Mouse (Mus musculus) thymus, adult 18-20 months (tissue): ENCODE data around the gene Mlx.

ENCODE experiments used
- DNase-seq, 2 experiments: peaks; one replicate each; pipeline ENCODE4 v3.0.0; 2022; ENCODE audit warnings: mixed read lengths in 2 of 2

Gene Mlx

GRCm38 (mm10) chr11:101086756-101087681 is at the start of gene Mlx:
Mlx (plus strand) TSS chr11:101087277.
- peak; percentile 84 to 88 for DNase-seq

DNA sequence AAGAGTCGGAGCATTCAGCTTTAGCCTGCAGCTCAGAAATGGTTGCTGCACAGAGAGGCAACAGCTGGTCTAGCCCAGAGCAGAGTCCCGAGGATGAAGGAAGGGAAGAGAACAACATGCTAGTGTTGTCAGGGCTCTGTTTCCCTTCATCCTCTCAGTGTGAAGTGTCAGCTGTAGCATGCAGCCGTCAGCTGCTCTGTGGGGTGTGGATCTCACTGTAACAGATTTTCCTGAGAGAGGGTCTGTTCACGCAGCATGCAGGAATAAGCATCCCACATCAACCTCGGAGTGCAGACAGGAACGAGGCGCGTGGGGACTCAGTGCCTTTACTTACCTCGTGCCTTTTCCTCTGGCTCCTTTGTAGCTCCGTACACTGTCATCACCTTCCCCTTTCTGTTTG is 49.3 kb upstream of the Mlx start:
- DNase-seq: no peak

GRCm38 (mm10) chr11:101045826-101046225 is 41.3 kb upstream of the Mlx start:
- no peak for DNase-seq

DNA sequence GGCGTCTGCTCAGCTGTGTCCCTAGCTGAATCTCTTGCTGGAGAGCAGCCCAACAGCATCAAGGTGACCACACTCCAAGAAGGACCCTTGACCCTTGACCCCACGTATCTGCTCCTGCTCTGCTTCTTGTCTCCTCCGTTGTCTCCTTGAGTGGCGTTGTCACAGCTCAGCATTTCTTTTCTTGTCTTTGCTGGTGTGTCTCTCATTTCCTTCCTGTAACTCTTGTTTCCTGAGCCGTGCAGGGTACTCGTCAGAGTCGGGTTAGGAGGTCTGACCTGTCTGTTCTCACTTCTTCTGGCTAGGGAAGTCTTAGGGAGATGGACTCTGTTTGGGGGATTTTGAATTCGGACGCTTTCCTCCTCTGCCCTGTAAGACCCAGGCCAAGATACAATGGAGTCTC is 40.6 kb upstream of the Mlx start:
- DNase-seq: no peak

- no peak for DNase-seq
Measured at GRCm38 (mm10) chr11:101047502-101047901, 39.6 kb upstream of the Mlx start.

DNA sequence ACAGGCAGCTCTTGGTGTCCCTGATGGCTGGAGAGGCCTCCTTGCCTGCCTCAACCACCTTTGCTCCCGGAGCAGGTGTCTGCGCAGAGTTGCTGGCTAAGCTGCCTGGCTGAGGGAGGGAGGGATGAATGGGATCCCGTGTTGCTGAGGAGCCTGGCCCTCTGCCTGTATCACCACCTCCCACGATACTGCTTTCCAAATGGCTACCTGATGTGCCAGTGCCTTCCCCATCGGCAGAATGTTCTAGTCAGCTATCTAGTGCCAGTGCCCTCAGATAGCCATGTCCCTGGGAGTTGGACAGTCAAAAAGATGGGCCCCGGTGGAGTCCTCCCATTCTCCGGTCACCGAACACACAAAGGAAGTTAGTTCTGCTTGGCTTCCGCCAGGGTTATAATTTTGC is 36.7 kb upstream of the Mlx start:
- no peak for DNase-seq

GRCm38 (mm10) chr11:101051051-101051493 is 36.0 kb upstream of the Mlx start:
- no peak for DNase-seq

GRCm38 (mm10) chr11:101051617-101052016 is 35.5 kb upstream of the Mlx start:
- DNase-seq: no peak

DNA sequence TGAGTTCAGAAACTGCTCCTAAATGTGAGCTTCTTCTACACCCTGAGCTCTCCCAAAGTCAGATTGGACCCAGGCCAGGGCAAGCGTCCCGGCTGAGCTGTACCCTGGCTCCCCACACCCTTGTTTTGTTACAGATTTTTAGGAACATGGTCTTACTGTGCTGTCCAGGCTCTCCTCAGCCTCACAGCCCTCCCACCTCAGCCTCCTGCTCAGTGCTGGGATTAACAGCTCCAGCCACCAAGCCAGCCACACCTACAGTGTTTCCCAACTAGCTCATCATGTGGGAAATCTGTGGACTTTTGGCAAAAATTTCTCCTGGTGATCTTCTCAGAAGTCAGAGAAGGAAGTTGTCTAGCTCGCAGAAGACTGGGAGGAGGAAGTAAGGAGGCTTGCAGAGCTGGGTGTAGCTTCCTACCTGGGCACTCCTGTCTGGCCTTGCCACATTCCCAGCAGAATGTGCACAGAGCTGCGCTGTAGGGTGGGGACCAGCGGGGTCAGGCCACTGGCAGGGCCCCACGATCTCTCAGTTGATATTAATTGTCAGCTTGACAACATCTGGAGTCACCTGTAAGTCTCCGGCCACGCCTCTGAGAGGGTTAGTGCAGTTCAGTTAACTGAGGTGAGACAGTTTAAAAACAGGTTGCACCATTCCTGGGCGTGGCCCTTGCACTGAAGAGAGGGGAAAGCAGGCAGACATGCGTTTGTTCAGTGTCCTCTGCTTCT is 34.2 kb upstream of the Mlx start:
- no peak for DNase-seq

DNA sequence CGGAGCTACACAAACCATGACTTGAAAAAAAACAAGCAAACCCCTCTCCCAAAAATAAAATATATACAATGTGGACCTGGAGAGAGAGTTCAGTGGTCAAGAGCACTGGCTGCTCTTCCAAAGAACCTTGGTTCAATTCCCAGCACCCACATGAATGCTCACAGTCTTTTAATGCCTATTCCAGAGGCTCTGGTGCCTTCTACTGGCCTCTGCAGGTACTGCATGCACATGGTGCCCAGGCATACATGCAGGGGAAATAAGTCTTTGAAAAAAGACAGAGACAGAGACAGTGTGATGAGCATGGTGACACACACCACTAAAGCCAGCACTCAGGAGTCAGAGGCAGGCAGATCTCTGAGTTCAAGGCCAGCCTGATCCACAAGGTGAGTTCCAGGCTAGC is 33.1 kb upstream of the Mlx start:
- DNase-seq: no peak

DNA sequence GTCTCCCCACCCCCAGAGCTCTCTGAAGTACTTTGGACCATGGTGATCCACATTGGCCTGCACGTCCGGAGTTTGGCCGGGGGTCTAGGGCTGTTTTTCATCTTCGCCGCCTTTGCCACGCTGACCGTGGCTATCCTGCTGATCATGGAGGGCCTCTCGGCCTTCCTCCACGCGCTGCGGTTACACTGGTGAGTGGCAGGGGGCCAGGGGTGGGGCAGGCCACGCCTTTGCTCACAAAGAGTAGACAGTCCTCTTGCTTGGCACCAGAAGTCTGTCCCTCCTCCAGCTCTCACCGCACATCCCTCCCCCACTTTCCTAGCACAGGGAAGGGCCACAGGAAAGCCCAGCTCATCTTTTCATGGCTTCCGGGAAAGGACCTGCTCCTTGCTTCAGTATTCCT is 31.7 kb upstream of the Mlx start:
- DNase-seq: no peak

DNA sequence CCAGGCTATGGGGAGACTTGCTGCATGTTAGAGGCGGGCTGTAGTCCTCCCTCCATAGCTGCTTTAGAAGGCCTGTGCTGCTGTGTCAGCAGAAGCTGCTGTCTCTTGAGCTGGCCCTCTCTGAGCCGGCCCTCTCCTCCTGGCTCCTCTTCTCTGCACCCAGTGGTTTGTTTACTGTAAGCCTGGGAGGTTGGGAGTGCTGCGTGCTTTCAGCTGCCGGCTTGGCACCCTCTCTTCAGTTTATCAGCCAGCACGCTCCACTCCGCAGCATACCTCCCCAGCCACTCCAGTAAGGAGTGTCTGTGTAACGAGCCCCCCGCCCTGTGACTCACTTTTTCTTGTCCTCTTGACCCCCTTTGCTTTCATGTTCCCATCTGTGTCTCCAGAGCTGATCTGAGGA is 30.2 kb upstream of the Mlx start:
- no peak for DNase-seq

DNA sequence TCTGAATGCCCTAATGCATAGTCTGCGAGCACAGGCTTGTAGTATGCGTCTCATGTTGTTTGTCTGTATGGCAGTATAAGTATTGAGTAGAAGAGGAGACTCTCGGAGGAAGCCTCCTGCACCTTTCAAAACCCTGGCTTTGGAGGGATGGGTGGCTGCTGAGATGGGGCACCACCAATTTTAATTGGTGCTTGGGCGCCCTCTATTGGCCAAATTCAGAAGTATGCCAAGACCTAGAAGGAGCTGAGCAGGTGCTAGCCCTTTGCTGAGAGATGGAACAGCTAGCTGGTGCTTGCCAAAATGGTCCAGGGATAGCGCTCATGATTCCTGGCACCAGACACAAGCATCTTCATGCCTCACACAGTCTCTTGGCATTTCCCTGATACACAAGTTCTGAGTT is 29.2 kb upstream of the Mlx start:
- DNase-seq: peak; percentile 62 to 75

GRCm38 (mm10) chr11:101058726-101059125 is 28.4 kb upstream of the Mlx start:
- DNase-seq: no peak

DNA sequence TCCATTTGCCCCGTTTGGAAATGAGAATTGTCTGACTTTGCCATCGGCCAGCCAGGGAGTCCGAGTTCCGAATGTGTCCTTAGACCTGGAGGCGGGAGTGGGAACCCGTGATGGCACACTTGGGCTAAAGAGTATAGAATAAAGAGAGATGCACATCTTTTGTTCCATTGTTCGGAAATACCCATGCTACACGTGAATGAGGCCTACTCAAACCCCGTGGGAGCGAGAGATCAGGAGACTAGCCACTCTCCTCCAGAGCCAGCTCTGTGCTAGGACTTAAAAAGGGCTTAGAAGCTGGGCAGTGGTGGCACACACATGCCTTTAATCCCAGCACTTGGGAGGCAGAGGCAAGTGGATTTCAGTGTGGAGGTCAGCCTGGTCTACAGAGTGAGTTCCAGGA is 27.6 kb upstream of the Mlx start:
- no peak for DNase-seq

- no peak for DNase-seq
Measured at GRCm38 (mm10) chr11:101060126-101060525, 27.0 kb upstream of the Mlx start.

DNA sequence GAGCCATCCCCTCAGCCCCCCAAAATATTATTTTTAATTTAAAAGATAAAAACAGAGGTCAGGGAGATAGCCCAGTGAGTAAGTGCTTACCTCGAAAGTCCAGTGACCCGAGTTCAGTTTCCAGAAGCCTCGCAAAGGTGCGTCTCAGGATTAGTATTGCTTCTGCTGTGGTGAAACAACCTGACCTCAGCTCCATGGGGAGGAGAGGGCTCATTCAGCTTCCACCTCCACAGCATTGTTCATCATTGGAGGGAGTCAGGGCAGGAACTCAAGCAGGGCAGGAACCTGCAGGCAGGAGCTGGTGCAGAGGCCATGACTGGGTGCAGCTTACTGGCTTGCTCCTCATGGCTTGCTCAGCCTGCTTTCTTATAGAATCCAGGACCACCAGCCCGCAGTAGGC is 26.0 kb upstream of the Mlx start:
- DNase-seq: no peak

GRCm38 (mm10) chr11:101062165-101062884 is 24.8 kb upstream of the Mlx start:
- no peak for DNase-seq

DNA sequence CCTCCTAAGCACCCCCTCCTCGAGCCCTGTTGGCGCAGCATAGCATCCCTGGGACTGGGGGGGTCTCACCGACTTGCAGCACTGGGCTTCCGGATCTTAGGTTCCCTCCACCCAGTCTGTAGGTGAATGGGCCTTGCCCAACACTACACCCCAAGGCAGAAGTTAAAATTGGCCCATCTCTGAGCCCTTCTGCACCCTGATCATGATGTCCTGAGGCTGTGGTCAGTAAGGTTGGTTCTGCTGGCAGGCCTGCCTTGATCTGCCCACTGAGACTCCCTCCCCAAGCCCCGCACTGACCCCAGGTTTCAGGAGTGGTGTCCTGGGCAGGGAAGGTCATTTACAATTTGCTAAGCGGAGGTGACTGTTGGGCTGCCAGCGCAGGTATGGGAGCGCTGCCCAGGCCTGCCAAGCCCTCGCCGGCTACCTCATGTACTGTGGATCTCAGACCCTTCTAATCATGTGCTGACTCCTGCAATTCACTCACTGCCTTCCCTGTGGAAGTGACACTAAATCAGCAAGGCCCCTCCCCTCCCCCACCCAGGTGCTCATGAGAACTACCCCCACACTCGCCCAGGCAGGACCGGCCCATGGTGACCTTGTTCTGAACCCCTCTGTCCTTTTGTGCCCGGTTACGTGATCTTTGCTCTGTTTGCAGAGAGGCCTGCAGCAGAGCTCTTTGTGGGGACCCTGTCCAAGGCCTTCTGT is 24.0 kb upstream of the Mlx start:
- no peak for DNase-seq

DNA sequence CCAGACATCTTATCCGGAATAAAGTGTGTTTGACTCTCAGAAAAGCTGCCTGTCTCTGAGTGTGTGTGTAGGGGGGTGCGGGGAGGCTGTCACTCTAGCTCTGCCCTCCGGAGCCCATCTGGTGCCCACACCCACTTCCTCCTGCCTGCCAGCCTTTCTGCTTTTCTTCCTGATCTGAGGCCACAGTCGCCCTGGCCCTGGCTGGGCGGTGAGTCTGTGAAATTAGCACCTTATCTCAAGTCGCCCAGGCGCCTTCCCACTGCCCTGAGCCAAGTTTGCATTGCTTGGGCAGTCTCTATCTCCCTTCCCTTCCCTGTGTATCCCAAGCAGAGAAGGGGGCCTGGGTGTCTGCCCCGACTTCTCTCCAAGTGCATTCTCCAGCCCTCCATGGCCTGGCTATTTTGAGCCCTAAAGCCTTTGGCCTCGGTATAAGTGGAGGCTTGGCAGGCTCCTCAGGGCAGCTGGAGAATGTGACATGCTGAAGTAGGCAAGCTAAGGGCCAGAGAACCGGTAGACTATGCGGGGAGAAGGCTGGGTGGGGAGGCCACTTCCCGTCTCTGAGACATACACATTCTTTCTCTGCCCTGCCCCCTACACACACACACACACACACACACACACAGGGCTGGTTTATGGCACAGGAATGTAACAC is 23.3 kb upstream of the Mlx start:
- DNase-seq: peak; percentile 72 to 85

DNA sequence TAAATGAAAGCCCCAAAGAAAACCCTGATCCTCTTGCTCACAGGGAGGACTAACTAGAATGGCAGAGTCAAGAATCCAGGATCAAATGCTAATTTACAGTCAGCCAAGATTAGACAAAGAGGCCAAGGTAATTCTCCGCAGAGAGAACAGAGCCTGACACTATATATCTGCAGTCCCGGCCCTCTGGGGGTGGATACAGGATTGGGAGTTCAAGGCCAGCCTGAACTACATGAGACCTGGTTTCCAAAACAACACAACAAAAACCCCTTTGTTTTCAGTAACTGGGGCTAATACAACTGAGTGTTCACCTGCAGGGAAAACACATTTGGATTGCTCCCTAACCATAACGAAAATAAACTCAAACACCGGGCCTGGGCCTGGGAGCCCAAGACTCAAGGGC is 22.6 kb upstream of the Mlx start:
- no peak for DNase-seq

- no peak for DNase-seq
Measured at GRCm38 (mm10) chr11:101065002-101065401, 22.1 kb upstream of the Mlx start.
